Mouse (Mus musculus) stomach, embryonic 16.5 days (tissue): ENCODE data around the gene S100a1. TPM values are rescaled to one million over a fixed set of nuclear protein-coding genes. Genes with fewer than 3 reads are reported as not detected.

Source experiments
- ATAC-seq: fragments of 200-750 bp; cut with Nextera tagmentation; 2 replicates; pipeline ENCODE4 v1.8.0; 2017; ENCODE audit warnings: moderate number of reproducible peaks, moderate TSS enrichment; ENCODE audit not compliant: insufficient read depth, low FRiP score
- H3K27ac ChIP-seq: fragments of 300-500 bp; sonication (generic); 2 replicates; pipeline ENCODE4 v1.5.1; 2014; ENCODE audit warnings: low read length
- H3K27me3 ChIP-seq: fragments of 300-500 bp; sonication (generic); 2 replicates; pipeline ENCODE4 v1.6.1; 2014; ENCODE audit warnings: low read length, control low read depth, mixed read lengths; ENCODE audit not compliant: control insufficient read depth, insufficient read depth
- H3K36me3 ChIP-seq: fragments of 300-500 bp; sonication (generic); 2 replicates; pipeline ENCODE4 v1.6.1; 2014; ENCODE audit warnings: low read length; ENCODE audit not compliant: control insufficient read depth, insufficient read depth
- H3K4me1 ChIP-seq: fragments of 300-500 bp; sonication (generic); 2 replicates; pipeline ENCODE4 v1.6.1; 2014; ENCODE audit warnings: low read length, control low read depth, mixed read lengths; ENCODE audit not compliant: control insufficient read depth, insufficient read depth
- H3K4me2 ChIP-seq: fragments of 300-500 bp; sonication (generic); 2 replicates; pipeline ENCODE4 v1.6.1; 2014; ENCODE audit warnings: low read depth, low read length, mixed read lengths
- H3K4me3 ChIP-seq: fragments of 300-500 bp; sonication (generic); replicated peaks from 2 replicates; pipeline ENCODE4 v1.5.1; 2014; ENCODE audit warnings: mild to moderate bottlenecking, low read length
- H3K9ac ChIP-seq: fragments of 300-500 bp; sonication (generic); 2 replicates; pipeline ENCODE4 v1.6.1; 2014; ENCODE audit warnings: low read length
- H3K9me3 ChIP-seq: fragments of 300-500 bp; sonication (generic); replicated peaks from 2 replicates; pipeline ENCODE4 v1.6.1; 2016; ENCODE audit warnings: low read length, control low read depth; ENCODE audit not compliant: control insufficient read depth
- WGBS: fragments of 180-500 bp; shearing (Covaris S2); extraction: QIAGEN DNeasy Blood & Tissue Kit; methylation state at CpG from one replicate; pipeline ENCODE4 v1.1.7; 2014; 5-methylcytosine and 5-hydroxymethylcytosine counted together
- polyA plus RNA-seq: library from polyadenylated mRNA; unstranded; fragments of >200 nt; fragmentation: Nextera tagmentation; extraction: Ambion mirVana; gene quantifications from 2 replicates; pipeline ENCODE4 v1.2.1, GENCODE M21; 2015

The S100a1 gene
- 85.3 and 99.1 TPM in 2 replicates for polyA plus RNA-seq

- ATAC-seq: peak; percentile 63
- Histone ChIP-seq H3K4me3 (peak within 1 kb of the TSS; percentile 50), H3K4me2 (peak within 1 kb of the TSS; percentile 92), H3K9ac (peak within 1 kb of the TSS; percentile 73), H3K36me3 (no peaks in the 10 kb centered on the region), H3K4me1 (peaks cover 13% of the 10 kb centered on the region), H3K9me3 (no peaks in the 10 kb centered on the region), H3K27ac (peak within 1 kb of the TSS; percentile 76), H3K27me3 (0 out of 2 replicates have a peak, but pooled peaks cover 3% of the 10 kb centered on the region)
- 4% methylated on average over 25 of the region's 25 CpGs for whole genome bisulfite sequencing
Observed at GRCm38 (mm10) chr3:90513796-90514590, at the start of gene S100a1, which contains the start of gene S100a13. S100a1 (minus strand) TSS chr3:90514392. S100a13 (plus strand) TSS chr3:90514435.

- H3K4me3 ChIP-seq: no peak within 1 kb of the TSS
- no peaks in the 10 kb centered on the region for H3K36me3 ChIP-seq
- ATAC-seq: no peak
- WGBS: 66% methylated on average over 6 of the region's 6 CpGs
- no peak within 1 kb of the TSS for H3K27ac ChIP-seq
- no peak within 1 kb of the TSS for H3K4me2 ChIP-seq
- H3K9me3 ChIP-seq: no peaks in the 10 kb centered on the region
- H3K27me3 ChIP-seq: no peaks in the 10 kb centered on the region
- H3K4me1 ChIP-seq: no peaks in the 10 kb centered on the region
- no peak within 1 kb of the TSS for H3K9ac ChIP-seq
Observed at GRCm38 (mm10) chr3:90560008-90560628, 45.9 kb upstream of the S100a1 start, which contains the start of gene S100a3. S100a3 (plus strand) TSS chr3:90560578.

GRCm38 (mm10) chr3:90555954-90556353 lies 41.8 kb upstream of the S100a1 start:
- Histone ChIP-seq H3K4me2 (no peak overlapping the region), H3K4me3 (no peak overlapping the region), H3K27ac (no peak overlapping the region), H3K9me3 (no peaks in the 10 kb centered on the region), H3K36me3 (no peaks in the 10 kb centered on the region), H3K4me1 (no peaks in the 10 kb centered on the region), H3K27me3 (no peaks in the 10 kb centered on the region), H3K9ac (no peak overlapping the region)
- WGBS: 60% methylated on average over 5 of the region's 5 CpGs
- ATAC-seq: no peak

GRCm38 (mm10) chr3:90552231-90552630 lies 38.0 kb upstream of the S100a1 start:
- no peaks in the 10 kb centered on the region for H3K4me1 ChIP-seq
- no peak overlapping the region for H3K4me2 ChIP-seq
- H3K36me3 ChIP-seq: no peaks in the 10 kb centered on the region
- H3K9me3 ChIP-seq: no peaks in the 10 kb centered on the region
- ATAC-seq: no peak
- H3K27me3 ChIP-seq: no peaks in the 10 kb centered on the region
- H3K4me3 ChIP-seq: no peak overlapping the region
- H3K9ac ChIP-seq: no peak overlapping the region
- H3K27ac ChIP-seq: no peak overlapping the region
- WGBS: 66% methylated on average over 2 of the region's 2 CpGs

GRCm38 (mm10) chr3:90550421-90550790 lies 36.2 kb upstream of the S100a1 start:
- Histone ChIP-seq H3K4me1 (no peaks in the 10 kb centered on the region), H3K4me2 (no peak overlapping the region), H3K9ac (no peak overlapping the region), H3K27me3 (no peaks in the 10 kb centered on the region), H3K9me3 (no peaks in the 10 kb centered on the region), H3K36me3 (no peaks in the 10 kb centered on the region), H3K27ac (no peak overlapping the region), H3K4me3 (no peak overlapping the region)
- ATAC-seq: no peak
- WGBS: 72% methylated on average over 2 of the region's 2 CpGs

- Histone ChIP-seq H3K4me2 (no peak overlapping the region), H3K4me3 (no peak overlapping the region), H3K36me3 (no peaks in the 10 kb centered on the region), H3K27ac (no peak overlapping the region), H3K27me3 (no peaks in the 10 kb centered on the region), H3K9ac (no peak overlapping the region), H3K9me3 (no peaks in the 10 kb centered on the region), H3K4me1 (no peaks in the 10 kb centered on the region)
- no peak for ATAC-seq
- WGBS: 55% methylated on average over 5 of the region's 5 CpGs
Observed at GRCm38 (mm10) chr3:90549676-90550420, 35.7 kb upstream of the S100a1 start.

- Histone ChIP-seq H3K36me3 (no peaks in the 10 kb centered on the region), H3K9me3 (no peaks in the 10 kb centered on the region), H3K9ac (peak overlapping the region; percentile 44), H3K4me1 (peaks cover 13% of the 10 kb centered on the region; the same call in 1 of the 2 replicates), H3K4me2 (peak overlapping the region; percentile 37), H3K27me3 (no peaks in the 10 kb centered on the region), H3K4me3 (peak overlapping the region; percentile 21), H3K27ac (peak overlapping the region; percentile 28)
- ATAC-seq: peak; percentile 31; the same call in 1 of the 2 replicates
- 50% methylated on average over 4 of the region's 4 CpGs for WGBS
Observed at GRCm38 (mm10) chr3:90540904-90541303, 26.7 kb upstream of the S100a1 start.

- Histone ChIP-seq H3K36me3 (no peaks in the 10 kb centered on the region), H3K4me2 (peak overlapping the region; percentile 51), H3K27ac (peak overlapping the region; percentile 86), H3K4me1 (peaks cover 13% of the 10 kb centered on the region; the same call in 1 of the 2 replicates), H3K9me3 (no peaks in the 10 kb centered on the region), H3K27me3 (no peaks in the 10 kb centered on the region), H3K9ac (peak overlapping the region; percentile 63), H3K4me3 (peak overlapping the region; percentile 35)
- ATAC-seq: peak; percentile 48; the same call in 1 of the 2 replicates
- WGBS: 63% methylated on average over 5 of the region's 5 CpGs
Observed at GRCm38 (mm10) chr3:90537905-90538296, 23.7 kb upstream of the S100a1 start.
